Mouse (Mus musculus): ENCODE results near the gene Map3k15. TPM values are rescaled to one million over a fixed set of nuclear protein-coding genes. Genes with fewer than 3 reads are reported as not detected.

Gene Map3k15
- polyA plus RNA-seq (2017; shearing (Covaris generic)): 1 to 10 TPM in 1 of 2 experiments, under 1 TPM in 1; 0.71 to 1.0 TPM

DNA sequence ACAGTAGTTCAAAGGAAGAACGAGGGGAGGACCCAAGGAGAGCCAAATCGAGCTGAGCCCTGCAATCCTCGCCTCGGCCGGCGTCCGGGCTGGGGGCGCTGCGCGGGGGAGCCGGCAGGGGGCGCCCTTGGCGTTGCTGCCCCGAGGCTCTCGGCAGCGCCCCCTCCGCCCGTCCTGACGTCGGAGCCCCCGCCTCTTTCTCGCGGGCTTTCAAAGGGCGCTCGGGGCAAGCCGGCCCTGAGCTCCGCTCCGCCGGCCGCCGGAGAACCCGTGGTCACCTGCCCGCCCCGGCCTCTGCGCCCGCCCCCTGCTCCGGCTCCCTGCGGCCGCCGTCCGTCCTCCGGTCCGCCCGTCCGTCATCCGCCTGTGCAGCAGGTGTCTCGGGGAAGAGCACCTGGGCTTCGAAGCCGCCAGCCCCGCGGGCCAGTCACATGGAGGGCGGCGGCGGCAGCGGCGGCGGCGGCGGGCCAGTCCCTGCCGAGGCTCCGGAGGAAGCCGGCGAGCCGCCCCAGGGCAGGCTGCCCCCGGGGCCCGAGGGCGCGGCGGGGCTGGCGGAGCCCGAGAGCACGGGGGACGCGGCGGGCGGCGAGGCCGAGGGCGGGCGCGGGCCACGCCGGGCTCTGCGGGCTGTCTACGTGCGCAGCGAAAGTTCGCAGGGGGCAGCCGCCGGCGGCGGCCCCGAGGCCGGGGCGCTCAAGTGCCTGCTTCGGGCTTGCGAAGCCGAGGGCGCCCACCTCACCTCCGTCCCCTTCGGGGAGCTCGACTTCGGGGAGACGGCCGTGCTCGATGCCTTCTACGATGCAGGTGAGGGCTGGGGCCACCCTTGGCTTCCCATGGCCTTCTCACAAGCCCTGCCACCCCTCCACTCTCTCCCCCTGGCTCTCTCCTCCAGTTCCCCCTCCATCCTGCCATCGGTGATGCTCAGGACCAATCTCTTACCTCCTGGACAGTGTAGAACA, at the start of gene Map3k15:
TSS of gene Map3k15 (plus strand) at position 432 of the 959 bp plus-strand sequence.
- ATAC-seq: peak; percentile 69

DNA sequence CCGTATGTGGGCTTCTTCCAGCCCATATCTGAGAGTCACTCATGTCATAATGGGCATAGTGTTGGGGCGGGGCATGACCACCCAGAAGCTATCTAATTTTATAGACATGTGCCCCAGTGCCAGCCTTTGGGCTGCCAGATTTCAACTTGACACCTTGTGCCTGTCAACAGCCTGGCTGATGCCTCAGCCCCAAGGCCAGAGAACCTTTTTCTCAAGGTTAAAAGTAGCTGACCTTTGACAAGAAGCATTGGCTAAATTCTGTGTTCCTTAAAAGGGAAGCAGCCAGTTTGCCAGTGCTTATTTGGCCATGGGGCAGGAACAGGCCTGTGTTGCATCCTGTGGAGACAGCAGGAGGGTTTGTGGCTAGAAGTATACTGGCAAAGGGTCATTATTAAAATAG, 45.7 kb upstream of the Map3k15 start:
- no peak for ATAC-seq

DNA sequence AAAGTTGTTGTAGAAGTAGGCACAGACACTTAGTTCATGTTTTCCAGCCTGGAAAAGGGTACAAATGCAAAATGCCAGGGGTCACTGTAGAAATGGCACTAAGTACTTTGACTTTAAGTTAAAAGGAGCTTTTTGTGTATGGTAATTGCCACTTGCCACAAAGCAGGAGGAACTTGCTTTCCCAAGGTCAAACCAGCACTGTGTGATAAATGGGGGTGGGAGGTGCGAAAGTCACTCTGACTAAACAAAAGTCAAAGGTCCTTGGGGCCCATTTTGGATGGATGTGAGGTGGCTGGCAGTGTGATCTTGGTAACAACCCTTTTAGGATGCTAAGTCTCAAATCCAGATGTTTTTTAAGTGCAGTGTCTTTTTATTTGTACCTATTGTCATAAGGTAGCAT, 44.6 kb upstream of the Map3k15 start:
- no peak for ATAC-seq

DNA sequence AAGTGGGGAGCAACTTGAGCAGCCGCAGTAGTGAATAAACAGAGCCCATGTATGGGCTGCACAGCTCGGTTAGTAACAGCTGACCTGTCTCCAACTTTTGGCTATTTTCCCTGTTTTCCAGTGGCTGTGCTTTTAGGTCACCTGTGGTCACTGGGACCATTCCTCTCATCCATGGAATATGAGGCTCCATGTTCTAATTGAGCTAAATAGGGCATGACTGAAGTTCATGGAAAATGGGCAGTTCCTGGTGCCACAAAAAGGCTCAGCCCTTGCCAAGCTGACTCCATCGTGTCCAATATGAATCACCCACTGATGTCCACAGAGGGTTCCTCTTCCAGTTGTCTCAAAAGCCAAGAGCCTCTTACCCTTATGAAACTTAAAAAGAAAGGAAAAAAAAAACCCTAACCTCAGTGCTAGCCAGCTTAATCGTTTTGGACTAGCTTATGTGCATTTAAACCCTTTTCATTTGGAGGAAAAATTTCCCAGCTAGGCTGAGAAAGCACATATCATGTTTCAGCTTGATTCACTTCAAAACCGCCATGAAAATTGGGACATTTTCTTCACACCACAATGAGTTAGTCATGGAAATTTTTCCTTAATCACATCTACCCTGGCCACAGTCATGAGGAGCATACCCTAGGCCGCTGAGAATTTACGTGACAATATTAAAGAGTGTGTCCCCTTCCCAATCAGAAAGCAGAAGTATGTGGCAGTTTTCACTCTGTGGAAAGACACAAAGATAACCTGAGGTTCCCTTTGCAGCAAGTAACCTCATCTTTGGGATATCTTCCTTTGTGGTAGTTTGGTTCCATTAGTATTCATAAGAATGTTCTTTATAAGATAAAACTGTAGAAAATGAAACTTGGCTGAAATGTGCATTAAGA, 34.4 kb upstream of the Map3k15 start:
- no peak for ATAC-seq

DNA sequence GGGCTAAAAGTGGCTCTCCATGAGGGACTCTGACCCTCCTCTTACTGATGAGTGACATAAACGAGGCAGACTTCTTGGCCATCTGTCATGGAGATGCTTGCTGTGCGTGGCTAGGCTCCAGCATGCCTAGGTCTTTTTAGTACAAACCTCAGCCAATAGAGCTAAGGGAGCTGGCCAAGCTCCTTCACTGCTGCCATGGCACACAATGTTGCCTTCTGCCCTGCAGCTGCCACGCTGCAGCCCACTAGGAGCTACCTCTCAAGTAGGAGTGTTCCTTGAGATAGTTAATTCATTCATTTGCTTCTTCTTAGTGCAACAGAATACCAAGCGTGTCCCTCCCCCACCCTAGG, 33.8 kb upstream of the Map3k15 start:
- ATAC-seq: no peak

DNA sequence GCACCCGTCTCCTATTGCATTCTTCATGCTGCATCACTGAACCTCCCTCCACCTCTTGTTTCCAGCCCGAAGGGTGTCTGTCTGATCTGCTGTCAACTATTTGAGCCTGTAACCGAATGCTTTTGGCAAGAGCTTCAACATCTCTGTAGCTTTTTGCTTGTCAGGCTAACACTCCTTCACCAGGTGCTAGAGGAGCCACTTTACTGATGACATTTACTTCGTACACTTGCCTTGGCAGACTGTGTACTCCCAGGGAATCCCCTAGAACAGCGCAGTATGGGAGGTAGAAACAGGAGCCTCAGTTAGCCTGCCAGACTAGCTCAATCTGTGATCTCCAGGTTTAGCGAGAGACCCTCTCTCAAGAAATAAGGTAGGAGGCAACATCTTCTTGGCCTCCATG, 32.8 kb upstream of the Map3k15 start:
- ATAC-seq: no peak

DNA sequence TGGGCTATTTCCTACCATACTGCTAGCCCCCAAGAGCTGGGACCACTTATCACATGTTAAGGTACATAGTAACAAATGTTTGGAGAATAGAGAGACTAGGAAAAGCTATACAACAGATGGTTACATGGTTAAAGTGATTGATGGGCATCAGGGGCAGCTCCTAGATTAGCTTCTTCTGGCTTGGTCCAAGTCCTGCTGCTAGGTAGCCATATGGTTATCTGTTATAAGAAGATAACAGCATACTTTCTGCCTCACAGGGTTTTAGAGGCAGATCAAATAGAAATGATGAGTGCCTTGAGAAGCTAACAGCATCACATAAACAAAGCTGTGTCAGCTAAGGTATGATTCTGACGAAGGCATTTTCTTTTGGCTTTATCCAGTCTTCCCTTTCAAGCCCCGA, 26.8 kb upstream of the Map3k15 start:
- no peak for ATAC-seq

DNA sequence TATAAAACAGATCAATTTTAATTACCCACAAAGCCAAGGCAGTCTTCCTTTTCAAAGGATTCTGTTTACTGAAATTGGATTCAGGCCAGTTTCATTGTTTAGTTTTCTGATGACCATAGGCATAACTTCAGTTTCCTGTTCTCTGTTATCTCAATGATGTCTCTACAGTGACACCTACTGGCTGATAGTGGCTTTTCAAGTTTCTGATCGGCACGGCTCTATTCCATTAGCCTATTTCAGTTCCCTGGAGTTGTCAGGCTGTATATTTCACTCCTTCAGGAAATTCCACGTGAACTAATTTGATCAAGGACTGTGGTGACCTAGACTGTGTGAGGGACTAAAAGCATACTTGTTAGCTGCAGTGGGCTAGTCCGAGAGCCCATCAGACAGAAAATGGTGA, 25.0 kb upstream of the Map3k15 start:
- no peak for ATAC-seq

DNA sequence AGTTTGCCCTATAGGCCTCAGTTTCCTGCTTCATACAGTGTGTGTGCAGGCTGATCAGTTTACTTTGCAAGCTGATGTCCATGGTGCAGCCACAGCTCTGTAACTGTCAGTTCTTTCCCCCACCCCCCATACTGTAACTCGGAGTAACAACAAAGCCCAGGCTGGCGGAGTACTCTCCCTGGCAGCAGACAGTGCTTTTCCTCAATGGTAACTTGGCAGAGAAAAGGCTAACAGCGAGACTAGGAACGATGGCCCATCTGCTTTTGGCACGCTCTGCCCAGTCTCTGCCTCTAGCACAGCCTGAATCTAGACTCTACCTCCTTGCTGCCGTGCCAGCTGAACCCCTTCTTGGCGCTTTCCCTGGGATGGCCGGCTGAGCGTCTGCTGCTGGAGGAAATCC, 24.3 kb upstream of the Map3k15 start:
- ATAC-seq: no peak

DNA sequence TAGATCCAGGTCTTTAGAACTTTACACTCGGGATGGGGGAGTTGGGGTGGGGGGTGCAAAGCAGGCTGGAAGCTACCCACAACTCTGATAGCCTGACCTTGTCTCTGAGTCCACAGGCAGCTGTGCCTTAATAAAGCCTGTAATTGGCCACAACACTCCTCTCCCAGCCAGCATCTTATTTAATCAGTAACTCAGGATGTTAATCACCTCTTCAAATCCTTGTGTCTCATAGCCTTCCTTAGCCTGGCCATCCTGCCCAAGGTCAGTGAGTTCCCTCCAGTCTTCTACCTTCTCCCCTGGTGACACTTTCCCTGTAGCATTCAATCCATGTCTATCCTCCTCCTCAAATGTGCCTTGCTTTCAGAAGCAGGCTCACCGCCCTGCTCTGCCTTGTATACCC, 19.2 kb upstream of the Map3k15 start:
- no peak for ATAC-seq

DNA sequence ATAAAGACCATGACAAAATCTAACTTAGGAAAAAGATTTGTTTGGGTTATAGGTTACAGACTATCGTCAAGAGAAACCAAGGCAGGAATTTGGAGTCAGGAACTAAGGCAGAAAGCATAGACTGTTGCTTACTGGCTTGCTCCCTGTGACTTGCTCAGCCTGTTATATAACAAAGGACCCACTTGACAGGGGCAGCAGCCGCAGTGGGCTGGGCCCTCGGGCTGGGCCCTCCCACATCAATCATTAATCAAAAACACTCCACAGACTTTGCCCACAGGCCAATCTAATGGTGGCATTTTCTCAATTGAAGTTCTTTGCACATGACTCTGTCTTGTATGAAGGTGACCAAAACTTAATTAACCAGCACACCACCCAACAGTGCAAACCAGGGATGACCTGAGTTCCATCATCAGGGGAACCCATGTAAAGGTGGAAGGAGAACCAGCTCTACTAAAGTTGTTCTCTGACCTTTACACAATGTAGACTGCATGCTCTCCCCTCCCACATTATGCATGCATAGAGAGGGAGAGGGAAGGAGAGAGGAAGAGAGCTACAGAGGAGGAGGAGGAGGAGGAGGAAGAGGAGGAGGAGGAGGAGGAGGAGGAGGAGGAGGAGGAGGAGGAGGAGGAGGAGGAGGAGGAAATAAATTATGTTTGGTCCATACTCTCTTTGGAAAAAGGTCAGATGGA, 17.0 kb upstream of the Map3k15 start:
- ATAC-seq: no peak

DNA sequence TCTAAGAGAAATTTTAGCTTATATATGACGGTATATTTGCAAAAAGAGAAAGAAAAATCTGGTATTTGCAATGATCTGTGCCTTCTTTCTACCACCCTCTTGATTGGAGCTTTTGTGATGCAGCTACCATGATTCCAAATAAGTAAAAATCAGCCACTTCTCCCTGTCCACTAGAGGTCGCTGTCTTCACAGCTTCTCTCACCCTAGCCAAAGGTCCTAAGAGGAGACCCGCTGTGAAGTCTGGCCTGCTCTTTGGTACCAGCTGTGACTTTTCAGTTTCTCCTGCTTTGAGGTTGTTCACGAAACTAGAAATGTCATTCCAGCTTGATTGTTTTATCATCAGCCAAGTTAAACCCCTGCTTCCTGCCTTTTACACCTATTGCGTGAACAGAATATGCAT, 14.5 kb upstream of the Map3k15 start:
- ATAC-seq: no peak

DNA sequence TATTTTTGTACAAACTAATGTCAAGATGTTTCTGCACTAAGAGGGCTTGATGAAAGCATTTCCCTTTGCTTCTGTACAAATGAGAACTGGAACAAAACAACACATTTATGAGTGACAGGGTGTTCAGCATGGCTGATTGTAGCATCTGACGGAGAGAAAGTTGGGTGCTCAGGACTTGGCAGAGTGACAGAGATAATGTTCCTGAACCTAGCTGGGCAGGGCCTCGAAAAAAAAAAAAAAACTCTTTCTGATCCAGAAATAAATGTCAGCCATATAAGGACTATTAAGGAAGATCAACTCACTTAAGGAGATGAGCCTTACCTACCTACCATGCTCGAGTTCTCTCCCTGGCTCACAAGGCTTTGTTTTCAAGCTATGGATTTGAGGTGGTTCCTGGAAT, 12.0 kb upstream of the Map3k15 start:
- ATAC-seq: no peak

DNA sequence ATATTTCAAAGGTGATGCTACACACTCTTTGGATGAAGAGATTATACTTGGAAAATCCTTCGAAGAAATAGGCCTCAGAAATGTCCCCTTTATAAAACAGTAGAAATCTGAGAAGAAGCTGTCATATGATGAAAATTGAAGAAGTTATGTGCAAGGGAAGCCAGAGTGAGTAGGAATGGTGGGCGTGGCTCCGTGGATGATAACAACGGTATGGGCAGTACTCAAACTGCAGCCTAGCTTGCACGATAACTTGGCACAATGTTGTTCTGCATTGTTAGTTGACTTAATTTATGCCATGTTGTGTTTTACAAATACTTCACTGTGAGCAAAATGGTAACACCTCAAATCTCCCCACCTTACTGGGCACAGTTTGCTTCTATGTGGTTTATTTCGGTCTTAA, 7.6 kb downstream of the Map3k15 start:
- no peak for ATAC-seq

DNA sequence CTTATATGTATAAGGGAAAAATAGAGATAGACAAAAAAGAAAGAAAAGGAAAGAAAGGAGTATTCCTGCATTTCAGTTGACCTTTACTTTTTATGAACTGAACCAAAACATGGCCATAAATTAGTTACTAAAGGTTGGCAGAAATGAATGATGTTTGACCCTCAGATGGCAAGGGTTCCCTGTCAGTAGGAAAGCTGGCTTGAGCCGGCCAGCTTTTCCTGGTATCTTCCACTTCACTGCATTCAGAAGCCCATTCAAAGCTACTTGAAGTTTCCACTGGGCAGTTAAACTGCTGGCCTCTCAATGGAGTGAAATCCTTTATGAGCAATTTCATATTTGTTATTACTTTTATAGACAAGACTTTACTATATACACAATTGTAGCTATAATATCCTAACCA, 65.1 kb downstream of the Map3k15 start:
- no peak for ATAC-seq

DNA sequence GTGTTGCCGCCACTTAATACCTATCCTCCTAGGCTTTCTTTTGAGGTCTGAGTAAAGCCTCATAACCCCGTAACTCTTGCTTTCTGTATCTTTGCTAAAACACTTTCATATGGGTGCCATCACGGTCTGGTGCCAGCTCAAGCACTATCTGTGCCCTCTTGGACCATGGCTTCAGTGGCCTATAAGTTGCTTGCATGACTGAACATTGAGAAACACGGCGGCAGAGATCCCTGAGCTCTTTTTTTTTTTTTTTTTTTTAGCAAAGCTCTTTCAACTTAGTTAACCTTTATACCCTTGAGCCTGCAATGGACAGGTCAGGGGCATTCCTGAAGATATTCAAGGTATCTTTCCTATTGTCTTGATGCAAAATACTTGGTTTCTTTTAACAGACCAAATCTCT, 66.4 kb downstream of the Map3k15 start:
- ATAC-seq: no peak

DNA sequence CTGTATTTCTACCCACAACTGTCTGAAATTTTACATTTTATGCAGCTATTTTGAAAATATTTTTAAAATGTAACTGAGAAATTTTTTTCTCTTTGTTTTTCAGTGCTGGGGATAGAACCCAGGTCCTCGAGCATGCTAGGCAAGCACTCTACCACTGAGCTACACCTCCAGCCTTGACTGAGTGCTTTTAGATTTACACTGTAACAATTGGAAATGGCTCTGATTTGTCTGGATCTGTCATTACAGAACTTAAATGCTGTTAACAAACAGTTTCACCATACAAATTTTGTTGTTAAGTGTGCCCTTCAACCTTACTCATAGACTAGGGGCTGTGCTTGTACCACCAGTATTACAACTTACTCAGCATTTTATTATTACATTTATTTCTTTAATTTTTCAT, 103.7 kb downstream of the Map3k15 start:
- ATAC-seq: no peak

DNA sequence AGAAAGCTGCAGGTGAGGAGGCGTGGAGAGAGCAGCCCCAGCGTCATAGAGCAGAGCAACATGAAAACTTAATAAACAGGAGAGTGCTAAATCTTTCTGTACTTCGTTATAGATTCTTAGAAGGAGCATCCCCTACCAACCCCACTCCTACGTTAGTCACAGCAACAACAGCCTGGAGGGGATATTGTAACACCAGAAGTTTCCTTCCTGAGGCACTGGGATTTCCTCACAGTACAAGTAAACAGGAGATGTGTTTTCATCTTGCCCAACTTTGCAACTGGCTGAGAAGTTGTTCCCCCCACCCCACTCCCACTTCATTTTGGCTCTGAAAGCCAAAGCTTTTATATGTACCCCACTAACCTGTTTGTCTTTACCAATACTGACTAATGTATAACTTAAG, 119.6 kb downstream of the Map3k15 start:
- no peak for ATAC-seq

DNA sequence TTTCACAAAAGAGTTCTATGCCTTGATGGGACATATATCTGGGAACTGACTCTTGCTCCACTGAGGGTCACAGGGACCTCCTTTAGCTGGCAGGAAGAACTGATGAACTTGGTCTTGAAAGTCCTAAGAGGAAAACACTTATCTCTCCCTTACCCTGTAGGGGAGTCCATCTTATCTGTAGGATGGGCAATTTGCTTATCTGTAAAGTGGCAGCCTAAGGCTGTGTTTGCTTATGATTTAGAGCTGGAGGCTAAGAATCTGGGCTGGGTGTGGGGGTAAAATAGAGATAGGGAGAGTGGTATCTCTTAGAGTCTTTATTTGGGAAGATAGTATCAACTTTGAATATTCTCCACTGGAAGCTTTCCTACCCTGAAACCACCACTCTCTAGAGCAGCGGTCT, 125.5 kb downstream of the Map3k15 start:
- ATAC-seq: no peak

DNA sequence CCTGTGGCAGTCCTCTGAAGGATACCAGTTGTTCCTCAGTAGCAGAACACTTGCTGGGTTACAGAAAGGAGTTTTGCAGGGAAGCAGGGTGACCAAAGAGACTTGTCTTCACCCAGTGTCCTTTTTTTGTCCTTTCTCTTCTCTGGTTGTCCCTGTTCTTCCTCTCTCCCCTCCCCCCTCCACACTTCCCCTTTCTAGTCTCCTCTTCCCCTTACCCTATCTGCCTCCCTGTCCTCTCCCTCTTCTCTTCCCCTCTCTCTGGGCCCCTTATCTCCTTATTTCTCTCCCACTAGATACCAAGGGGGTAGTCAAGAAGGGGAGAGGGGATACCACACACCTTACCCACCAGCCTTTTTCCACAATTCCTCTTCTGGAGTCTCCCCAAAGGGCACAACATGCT, 127.8 kb downstream of the Map3k15 start:
- no peak for ATAC-seq

DNA sequence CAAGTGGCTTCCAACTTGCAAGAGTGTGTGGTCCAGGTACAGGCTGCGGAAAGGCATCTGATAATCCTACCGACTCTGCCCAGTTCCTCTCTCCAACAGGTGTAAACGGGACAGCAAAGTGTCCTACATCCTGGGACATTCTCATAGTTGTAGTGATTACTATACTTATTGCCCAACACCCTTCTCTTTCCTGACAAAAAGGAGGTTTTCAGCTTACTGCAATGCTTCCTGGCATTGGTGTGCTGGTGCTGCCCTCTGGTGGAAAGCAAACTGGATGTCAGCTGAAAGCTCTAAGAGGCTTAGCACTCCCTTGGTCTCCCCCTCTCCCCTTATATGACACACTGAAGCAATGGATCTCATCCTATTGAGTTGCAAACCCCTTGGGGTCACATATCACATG, 128.4 kb downstream of the Map3k15 start:
- peak; percentile 54 for ATAC-seq

DNA sequence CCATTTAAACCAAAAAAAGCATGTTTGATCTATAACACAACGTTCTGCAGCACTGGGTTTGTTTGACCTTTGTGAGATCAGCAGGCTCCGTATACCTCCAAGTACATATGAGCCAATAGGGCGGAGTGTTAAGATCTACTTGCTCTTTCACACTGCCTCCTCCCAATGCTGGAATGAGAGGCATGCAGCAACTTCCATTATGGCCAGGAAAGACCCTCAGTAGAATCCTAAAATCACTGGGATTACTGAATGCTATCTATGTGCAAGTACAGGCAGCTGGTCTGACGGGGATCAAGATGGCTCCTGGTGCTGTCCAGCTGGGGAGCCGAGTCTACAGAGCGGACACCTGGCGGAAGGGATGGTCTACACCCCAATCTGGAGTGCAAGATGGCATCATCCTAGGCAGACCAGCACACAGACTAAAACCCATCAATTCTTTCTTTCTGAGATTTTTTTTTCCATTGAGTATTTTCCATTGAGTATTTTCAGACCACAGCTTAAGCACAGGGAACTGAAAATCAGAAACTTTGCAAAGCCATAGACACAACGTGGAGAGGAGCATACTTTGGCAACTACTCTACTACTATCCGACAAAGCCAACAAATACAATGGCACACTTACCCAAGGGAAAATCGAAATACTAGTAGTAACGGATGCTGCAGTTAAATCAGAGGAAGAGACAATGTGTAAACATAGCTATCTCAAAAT, 146.1 kb downstream of the Map3k15 start:
- no peak for ATAC-seq
